Mouse (Mus musculus) embryonic fibroblast, embryonic 13.5 days (primary cell): ENCODE results near the gene Arhgap18.

ENCODE experiments used
- CTCF ChIP-seq: IDR thresholded peaks from 2 replicates; pipeline ENCODE4 v1.5.1; 2011; ENCODE audit warnings: mild to moderate bottlenecking, control low read depth, low read length, moderate library complexity, borderline replicate concordance; ENCODE audit not compliant: insufficient read depth
- POLR2A ChIP-seq: IDR thresholded peaks from 2 replicates; pipeline ENCODE4 v1.6.1; 2011; ENCODE audit warnings: low read depth, mild to moderate bottlenecking, control low read depth, low read length, moderate library complexity

DNA sequence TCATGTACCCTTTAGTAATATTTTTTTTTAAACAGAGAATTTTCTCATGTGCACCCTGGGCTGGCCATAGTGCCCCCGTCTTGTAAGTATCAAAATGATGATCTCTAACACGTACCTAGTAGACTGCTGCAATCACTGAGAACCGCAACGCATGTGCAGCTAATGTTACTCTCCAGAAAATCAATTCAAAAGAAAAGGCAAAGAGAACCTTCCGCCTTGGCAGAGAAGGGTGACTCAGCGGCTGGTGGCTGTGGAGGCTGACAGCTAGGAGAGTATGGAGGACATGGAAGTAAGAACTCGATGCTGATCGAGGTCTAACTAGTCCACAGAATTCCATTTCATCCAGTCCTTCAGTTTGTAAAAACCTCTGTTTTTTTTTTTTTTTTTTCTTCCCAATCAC lies 131.7 kb downstream of the Arhgap18 start:
- TF ChIP-seq CTCF (no peak), POLR2A (no peak)
